Mouse (Mus musculus) kidney, adult 2 months (tissue): Measurements from ENCODE around the gene H2-M5.

Experiments
- CTCF ChIP-seq: fragments of 200-500 bp; conservative IDR thresholded peaks from 2 replicates; pipeline ENCODE4 v1.5.1; 2011; ENCODE audit warnings: low read depth, mild to moderate bottlenecking, control low read depth, low read length, moderate library complexity, mixed read lengths; ENCODE audit not compliant: insufficient read depth, insufficient read length
- POLR2A ChIP-seq: fragments of 200-500 bp; IDR thresholded peaks from one replicate; pipeline ENCODE4 v1.6.1; 2011; ENCODE audit warnings: low read depth, low read length, control low read depth

DNA sequence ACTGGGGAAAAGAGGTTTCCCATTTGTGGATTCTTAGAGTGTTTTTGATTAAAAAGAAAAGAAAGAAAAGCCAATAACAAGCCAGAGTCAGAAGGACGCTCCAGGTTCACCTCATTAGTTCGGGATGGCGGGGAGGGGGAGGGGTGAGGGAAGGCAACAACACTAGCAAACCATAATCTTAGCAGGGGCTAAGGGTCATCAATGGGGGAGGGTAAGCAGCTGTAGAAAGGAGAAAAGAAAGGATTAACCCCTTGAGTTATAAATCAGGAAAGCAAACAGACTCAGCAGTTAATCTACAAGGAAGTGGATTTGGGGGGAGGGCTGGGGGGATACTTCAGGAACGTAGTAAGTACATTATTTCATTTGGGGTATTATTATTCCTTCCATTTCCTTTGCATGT is 7.5 kb downstream of the H2-M5 start:
- no peak for TF ChIP-seq POLR2A
- no peak for TF ChIP-seq CTCF
